Mouse (Mus musculus): Measurements from ENCODE around the gene Sgpl1.

Sgpl1 gene

DNA sequence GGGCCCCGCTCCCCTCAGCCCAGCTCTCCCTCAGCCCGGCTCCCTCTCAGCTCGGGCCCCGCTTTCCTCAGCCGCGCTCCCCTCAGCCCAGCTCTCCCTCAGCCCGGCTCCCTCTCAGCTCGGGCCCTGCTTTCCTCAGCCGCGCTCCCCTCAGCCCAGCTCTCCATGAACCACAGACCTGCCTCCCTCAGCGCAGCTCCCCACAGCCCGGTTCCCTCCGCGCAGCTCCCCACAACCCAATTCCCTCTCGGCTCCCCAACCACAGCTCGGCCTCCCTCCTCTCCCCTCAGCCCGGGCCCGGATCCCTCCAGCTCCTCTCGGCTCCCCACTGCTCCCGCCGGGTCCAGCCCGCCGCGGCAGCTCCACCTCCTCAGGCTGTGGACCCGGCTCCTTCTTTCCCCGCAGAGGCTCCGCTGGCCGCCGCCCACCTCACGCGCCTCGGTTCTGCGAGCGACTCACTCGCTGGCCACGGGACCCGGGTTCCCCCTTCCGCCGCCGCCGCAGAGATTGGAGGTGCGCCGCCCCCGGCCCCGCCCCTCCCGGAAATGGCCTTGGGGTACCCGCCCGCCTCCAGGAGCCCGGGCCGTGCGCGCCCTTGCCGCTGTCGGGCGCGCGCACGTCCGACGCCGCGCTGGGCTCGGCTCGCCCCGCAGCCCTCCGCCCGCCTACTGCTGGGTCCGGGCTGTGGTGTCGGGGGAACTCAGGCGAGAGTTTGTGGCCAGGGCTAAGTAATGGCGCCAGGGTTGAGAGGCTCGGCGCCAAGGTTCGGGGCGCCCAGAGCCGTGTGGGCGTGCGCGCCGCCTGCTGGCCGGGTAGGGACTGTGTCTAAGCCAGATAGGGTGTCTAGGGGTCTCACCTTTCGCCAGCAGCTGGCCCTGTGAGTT, at the start of gene Sgpl1:
TSS of gene Sgpl1 (minus strand) at position 547 of the 884 bp plus-strand sequence.
- peak; percentile 94 for DNase-seq (ENCODE audit: low spot score)

DNA sequence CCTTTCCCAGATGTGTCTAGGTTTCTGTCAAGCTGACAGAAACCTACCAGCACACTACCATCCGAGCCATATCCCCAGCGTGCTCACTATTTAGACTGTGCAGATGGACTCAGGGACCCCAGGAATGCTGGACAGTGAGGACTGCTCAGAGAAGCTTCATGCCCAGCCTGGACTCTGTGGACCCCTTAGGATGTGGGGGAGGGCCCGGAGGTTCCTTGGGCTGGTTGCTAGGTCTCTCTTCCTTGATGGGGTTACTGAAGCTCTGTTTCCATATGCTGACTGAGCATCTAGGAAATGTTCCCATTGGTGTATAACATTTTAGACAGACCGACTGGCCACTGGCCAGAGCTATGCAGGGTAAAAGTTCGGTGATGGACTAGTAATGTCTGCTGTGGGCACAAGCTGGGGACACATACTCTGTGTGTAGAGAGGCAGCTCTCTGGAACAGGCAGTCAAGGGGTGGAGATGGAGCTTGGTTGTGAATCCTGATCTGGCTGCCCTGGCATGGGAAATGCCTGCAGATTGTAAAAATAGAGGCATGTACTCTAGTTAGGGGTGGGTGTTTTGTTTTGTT, 48.3 kb upstream of the Sgpl1 start:
- no peak for DNase-seq (ENCODE audit: low spot score)

- DNase-seq (ENCODE audit: low spot score), result no peak
These were observed 47.7 kb upstream of the Sgpl1 start for GRCm38 (mm10) chr10:61195216-61195615.

DNA sequence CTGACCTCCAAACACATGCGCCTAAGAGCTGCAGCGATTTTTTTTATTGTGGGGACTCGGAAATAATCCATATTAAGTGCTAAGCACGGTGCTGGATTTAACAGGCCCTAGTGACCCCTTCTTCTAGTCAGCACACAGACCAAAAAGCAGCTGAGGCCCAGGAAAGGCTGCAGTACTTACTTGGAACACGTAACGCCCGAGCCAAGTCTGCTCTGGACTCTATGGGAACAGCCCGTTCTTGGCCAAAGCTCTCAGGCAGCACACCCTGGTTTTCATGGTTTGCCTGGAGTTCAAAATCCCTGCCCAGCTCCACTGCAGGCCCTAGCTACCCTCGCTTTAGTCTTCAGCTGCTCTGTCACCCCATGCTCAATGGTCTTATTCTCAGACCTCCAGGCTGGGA, 47.1 kb upstream of the Sgpl1 start:
- no peak for DNase-seq (ENCODE audit: low spot score)

DNA sequence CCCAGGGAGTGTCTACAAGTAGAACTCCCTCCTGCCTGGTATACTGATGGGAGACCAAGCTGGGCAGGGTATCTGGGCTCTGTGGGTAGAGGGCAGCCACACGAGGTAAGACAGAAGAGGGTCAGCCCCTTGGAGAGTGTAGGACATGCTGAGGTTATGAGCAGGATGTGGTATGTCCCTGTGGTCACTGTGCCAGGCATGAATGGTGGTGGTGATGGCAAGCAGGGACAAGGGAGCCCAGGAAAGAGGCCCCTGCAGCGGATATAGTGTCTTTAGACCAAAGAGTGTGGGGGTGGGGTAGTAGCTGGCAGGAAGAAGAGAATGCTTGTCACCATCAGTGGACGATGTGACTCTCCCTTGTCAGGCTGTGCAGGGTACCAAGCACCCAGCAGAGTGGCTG, 40.5 kb upstream of the Sgpl1 start:
- no peak for DNase-seq (ENCODE audit: low spot score)

DNA sequence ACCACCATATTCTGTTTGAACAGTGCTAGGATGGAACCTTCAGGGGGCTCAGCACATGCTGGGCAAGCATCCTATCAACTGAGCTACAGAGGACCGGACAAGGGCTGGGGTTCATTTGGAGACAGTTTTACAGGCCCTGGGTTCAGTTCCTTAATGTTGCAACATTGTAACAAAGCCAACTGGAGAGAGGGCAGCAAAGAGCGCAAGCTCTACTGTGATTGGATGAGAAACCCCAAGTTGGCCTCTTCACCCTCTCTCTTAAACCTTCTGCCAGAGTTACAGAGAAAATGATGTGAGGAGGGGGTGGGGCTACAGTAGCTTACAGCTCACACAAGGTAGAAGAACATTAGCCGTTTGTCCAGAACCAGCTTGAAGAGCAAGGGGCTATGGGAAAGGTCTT, 39.5 kb upstream of the Sgpl1 start:
- no peak for DNase-seq (ENCODE audit: low spot score)

- no peak for DNase-seq (ENCODE audit: low spot score)
These were observed 32.4 kb upstream of the Sgpl1 start for GRCm38 (mm10) chr10:61179927-61180326.

DNA sequence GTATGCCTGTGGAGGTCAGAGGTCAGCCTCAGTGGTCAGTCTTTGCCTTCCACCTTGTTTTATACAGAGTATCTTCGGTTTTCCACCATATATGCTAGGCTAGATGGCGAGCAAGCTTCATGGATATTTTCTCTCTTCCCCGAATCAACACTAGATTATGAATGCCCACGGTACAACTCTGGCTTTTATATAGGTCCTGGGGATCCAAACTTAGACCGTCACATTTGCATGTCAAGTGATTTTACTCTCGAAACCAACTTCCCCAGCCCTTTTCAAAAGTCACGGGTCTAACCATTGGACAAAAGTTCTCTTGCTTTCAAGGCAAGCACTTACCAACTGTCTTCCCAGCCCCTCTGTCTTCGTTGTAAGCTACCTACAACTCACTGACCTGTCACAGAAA, 31.2 kb upstream of the Sgpl1 start:
- no peak for DNase-seq (ENCODE audit: low spot score)

- DNase-seq (ENCODE audit: low spot score), result no peak
These were observed 30.2 kb upstream of the Sgpl1 start for GRCm38 (mm10) chr10:61177751-61178150.

GRCm38 (mm10) chr10:61176221-61176790, 28.8 kb upstream of the Sgpl1 start:
- DNase-seq (ENCODE audit: low spot score), result no peak

GRCm38 (mm10) chr10:61175442-61176204, 28.1 kb upstream of the Sgpl1 start:
- no peak for DNase-seq (ENCODE audit: low spot score)

GRCm38 (mm10) chr10:61174711-61175441, 27.4 kb upstream of the Sgpl1 start:
- no peak for DNase-seq (ENCODE audit: low spot score)

DNA sequence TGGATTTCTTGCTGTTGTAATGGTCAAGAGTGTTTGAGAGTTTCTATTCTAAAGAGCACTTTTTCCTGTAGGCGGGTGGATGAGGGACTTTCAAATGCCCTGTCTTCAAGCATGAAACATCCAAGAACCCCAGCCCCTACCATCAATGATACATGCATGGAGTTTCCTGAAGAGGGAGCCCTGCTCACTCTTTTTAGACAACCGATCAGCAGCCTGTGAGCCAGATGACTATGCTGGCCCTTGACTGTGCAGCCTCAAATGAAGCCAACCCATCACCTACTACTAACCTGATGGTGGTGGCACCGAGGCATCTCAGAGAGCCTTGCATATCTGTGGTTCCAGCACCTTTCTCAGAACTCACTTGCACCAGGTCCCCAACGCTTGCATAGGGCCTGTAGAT, 25.0 kb upstream of the Sgpl1 start:
- no peak for DNase-seq (ENCODE audit: low spot score)

GRCm38 (mm10) chr10:61171654-61172053, 24.2 kb upstream of the Sgpl1 start, which contains the start of gene Tbata:
Tbata (plus strand) TSS chr10:61171954.
- DNase-seq (ENCODE audit: low spot score), result no peak

GRCm38 (mm10) chr10:61168393-61168792, 20.9 kb upstream of the Sgpl1 start:
- DNase-seq (ENCODE audit: low spot score), result no peak

GRCm38 (mm10) chr10:61167333-61168096, 20.0 kb upstream of the Sgpl1 start:
- no peak for DNase-seq (ENCODE audit: low spot score)

DNA sequence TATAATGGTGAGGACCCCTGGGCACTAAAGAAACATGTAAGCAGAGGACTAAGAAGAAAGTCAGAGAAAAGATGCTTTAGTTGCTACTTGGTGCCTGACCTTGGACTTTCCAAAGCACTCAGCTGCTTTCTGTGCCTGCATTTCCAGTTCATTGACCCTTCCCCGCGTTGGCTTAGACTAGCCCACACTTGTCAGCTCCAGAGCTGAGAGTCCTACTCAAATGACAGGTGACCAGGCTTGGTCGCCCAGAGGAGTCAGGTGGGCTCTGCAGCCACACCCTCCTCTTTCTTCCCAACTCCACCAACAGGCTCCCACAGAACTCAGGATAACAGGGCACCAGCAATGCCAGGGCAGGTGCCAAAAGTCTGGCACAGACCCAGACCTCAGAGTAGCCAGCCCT, 14.9 kb upstream of the Sgpl1 start:
- no peak for DNase-seq (ENCODE audit: low spot score)

DNA sequence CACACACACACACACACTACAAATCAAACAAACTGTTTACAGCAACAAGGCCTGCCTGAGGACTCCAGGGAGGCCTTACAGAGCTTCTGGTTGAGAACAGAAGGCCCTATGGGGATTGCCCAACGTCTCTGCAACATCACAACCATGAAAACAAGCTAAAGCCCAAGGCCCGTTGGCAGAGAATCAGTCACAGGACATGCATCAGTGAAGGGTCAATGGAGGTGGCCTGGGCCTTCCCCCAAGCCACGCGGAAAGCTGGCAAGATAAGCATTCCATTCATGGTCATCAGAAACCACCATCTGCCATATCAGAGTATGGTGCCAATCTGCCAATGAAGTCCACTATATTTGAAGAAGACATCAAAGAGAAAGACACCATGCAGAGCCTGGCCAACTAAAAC, 13.2 kb upstream of the Sgpl1 start:
- DNase-seq (ENCODE audit: low spot score), result peak; percentile 29

- DNase-seq (ENCODE audit: low spot score), result no peak
These were observed 12.6 kb upstream of the Sgpl1 start for GRCm38 (mm10) chr10:61160089-61160488.

DNA sequence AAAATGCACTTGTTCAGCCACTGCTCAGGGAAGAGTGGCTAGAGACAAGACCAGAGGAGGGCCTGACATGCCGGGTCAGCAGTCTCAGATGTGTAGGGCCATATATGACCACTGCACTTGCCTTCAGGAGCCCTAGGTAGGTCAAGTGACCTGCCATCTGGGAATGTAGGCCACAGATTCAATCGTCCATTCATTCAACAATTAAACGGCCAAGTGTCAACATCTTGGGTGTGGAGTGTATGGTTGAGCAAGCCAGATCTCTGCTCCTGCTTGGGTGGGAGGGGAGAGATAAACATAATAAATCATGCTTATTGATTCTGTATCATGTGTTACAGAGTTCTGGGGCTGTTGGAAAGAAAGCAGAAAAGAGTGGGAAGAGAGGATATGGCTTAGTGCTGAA, 11.1 kb upstream of the Sgpl1 start:
- no peak for DNase-seq (ENCODE audit: low spot score)

DNA sequence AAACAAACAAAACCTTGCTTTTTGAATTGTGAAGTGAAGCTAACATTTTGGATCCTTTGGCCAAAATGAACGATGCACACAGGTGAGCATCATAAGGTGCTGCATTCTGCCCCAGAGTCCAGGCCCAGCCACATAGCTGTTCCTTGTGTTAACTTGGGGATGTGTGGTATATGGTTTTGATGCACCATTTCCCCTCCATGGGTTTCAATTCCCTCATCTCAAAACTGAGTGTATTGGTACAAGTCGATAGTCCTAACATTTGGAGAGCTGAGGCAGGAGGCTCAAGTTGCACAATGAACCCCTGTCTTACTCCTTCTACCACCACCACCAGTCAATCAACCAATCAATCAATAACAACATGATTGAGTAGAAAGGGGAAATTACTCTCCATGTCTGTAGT, 8.9 kb upstream of the Sgpl1 start:
- DNase-seq (ENCODE audit: low spot score), result no peak
